Mouse (Mus musculus): ENCODE data around the gene Polk. TPM values are rescaled to one million over a fixed set of nuclear protein-coding genes. Genes with fewer than 3 reads are reported as not detected.

Gene Polk
- polyA plus RNA-seq, 1 experiment from 2014 or later, result 7.7 TPM

DNA sequence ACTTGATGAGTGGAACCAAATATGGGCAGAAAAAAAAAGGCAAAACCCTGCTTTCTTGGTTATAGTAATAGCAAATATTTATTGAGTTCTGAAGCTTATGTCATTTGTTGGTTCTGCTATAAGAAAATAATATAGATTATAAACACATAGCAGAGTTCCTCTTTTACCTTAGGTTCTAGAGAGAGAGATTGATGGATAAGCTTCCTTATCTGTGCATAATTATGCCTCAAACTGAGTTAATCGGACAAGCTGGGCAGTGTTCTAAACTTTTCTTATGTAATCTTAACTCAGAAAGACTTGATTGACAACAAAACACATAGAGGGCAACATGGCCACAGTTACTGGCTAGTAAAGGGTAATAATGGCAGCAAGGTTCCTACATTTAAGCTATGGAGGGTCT is 4.9 kb upstream of the Polk start:
- no peaks in the 10 kb centered on the region for H3K9me3 ChIP-seq
- peaks cover 7% of the 10 kb centered on the region; the same call in 1 of the 2 replicates for H3K4me1 ChIP-seq
- ATAC-seq (ENCODE audit: low FRiP score, low read depth), result no peak
- H3K36me3 ChIP-seq, result no peaks in the 10 kb centered on the region
- no peak overlapping the region for H3K4me3 ChIP-seq
- 92% methylated on average over 1 of the region's 1 CpGs for WGBS
- H3K4me2 ChIP-seq (replicated peaks), result no peak overlapping the region
- no peak overlapping the region for H3K9ac ChIP-seq
- no peak overlapping the region for H3K27ac ChIP-seq
- H3K27me3 ChIP-seq (replicated peaks), result no peaks in the 10 kb centered on the region

DNA sequence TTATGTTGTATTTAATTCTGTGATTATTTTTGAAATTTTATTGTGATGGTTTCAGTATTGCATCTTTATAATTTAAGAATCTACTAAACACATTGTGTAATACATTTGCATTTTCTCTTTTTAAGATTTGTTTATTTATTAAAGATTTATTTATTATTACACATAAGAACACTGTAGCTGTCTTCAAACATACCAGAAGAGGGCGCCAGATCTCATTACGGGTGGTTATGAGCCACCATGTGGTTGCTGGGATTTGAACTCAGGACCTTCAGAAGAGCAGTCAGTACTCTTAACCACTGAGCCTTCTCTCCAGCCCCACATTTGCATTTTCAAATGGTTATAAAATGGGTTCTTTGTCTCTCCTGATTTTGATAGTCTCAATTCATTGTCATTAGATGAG is 2.1 kb upstream of the Polk start:
- H3K4me2 ChIP-seq (replicated peaks), result no peak overlapping the region
- no peak for ATAC-seq (ENCODE audit: low FRiP score, low read depth)

DNA sequence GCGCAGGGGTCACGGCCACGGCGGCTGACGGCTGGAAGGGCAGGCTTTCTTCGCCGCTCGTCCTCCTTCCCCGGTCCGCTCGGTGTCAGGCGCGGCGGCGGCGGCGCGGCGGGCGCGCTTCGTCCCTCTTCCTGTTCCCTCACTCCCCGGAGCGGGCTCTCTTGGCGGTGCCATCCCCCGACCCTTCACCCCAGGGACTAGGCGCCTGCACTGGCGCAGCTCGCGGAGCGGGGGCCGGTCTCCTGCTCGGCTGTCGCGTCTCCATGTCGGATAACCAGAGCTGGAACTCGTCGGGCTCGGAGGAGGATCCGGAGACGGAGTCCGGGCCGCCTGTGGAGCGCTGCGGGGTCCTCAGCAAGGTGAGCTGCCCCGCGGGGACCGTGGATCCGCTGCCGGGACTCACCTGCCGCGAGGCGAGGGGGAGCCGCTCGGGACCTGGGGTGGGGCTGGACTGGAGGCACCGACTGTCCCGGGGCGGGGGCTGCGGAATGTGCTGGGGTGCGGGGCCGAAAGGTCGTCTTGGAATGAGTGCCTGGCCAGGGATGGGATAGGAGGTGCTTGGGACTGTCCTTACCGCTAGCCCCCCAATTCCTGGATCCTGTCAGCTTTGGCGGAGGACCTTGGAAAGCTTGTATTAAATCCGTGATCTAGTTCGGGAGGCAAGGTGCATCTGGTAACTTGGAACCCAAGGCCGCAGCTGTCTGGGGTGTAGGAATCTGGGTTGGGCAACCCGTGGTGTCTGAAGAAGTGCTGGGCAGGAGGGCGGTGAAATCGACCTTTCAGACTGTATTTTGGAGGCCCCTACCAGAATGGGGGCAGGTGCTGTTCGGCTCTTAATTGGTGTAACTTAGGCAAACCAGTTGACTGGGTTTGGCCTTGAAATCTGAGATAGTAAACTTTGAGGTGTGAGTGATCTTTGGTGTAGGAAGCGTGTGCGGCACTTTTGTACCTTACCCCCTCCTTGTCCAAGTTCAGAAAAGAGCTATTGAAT is 817 bp upstream of the Polk start:
- under 1% methylated on average over 73 of the region's 73 CpGs for WGBS
- peak; percentile 76 for ATAC-seq (ENCODE audit: low FRiP score, low read depth)
- H3K4me1 ChIP-seq, result peaks cover 7% of the 10 kb centered on the region; the same call in 1 of the 2 replicates

More for the DNA sequence above, 2.1 kb upstream of the Polk start:
- no peaks in the 10 kb centered on the region for H3K9me3 ChIP-seq
- no peak overlapping the region for H3K4me3 ChIP-seq
- 78% methylated on average over 2 of the region's 2 CpGs for WGBS
- H3K9ac ChIP-seq, result no peak overlapping the region
- no peak overlapping the region for H3K27ac ChIP-seq
- peaks cover 7% of the 10 kb centered on the region; the same call in 1 of the 2 replicates for H3K4me1 ChIP-seq
- no peaks in the 10 kb centered on the region for H3K27me3 ChIP-seq (replicated peaks)
- no peaks in the 10 kb centered on the region for H3K36me3 ChIP-seq

DNA sequence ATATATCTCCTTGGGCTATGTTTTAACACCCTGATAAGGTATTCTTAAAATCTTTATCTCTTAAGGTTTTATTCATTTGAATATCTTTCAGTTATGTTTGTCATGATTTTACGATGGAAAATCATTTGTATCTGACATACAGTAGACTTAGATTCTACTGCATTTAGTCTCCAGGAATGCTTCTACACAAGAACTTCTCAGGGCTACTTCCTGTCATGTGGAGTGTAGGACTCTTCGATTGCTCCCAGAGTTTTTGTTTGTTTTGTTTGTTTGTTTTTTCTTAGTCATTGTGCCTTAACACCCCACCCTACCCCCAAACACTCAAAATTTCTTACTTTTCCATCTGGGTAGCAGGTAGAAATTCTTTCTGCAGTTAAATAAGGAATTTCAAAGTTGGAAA is 998 bp downstream of the Polk start:
- Histone ChIP-seq H3K4me2 (replicated peaks) (peak overlapping the region; percentile 71), H3K36me3 (no peaks in the 10 kb centered on the region), H3K9me3 (no peaks in the 10 kb centered on the region), H3K27ac (no peak overlapping the region), H3K27me3 (replicated peaks) (no peaks in the 10 kb centered on the region), H3K9ac (no peak overlapping the region), H3K4me1 (peaks cover 7% of the 10 kb centered on the region; the same call in 1 of the 2 replicates), H3K4me3 (0 out of 2 replicates have a peak overlapping the region, but pooled peaks have one; percentile 13)
- ATAC-seq (ENCODE audit: low FRiP score, low read depth), result no peak
- WGBS, result 53% methylated on average over 2 of the region's 2 CpGs

More for the DNA sequence above, 817 bp upstream of the Polk start:
- Histone ChIP-seq H3K4me2 (replicated peaks) (peak overlapping the region; percentile 71), H3K27ac (peak overlapping the region; percentile 81), H3K9ac (peak overlapping the region; percentile 90), H3K27me3 (replicated peaks) (no peaks in the 10 kb centered on the region), H3K4me3 (peak overlapping the region; percentile 95), H3K36me3 (no peaks in the 10 kb centered on the region), H3K9me3 (no peaks in the 10 kb centered on the region)

DNA sequence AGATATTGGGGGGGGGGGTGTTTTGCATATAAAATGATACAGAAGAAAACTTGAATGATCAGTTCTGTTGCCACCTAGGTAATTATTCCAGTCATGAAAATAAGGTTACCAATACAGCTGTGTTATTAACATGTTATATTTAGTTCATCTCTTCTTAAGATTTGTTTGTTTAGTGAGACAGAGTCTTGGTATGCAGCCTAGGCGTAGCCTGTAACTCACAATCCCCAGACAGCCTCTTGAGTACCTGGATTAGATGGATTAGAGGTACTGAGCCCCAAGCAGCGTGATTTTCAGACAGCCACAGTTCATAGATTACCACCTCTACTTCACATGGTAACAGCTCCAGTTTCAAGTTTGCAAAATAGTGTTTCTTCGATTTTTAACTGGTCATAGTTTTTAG is 4.3 kb downstream of the Polk start:
- no peak for ATAC-seq (ENCODE audit: low FRiP score, low read depth)
- 90% methylated on average over 3 of the region's 3 CpGs for WGBS
- Histone ChIP-seq H3K9me3 (no peaks in the 10 kb centered on the region), H3K36me3 (no peaks in the 10 kb centered on the region), H3K4me1 (no peaks in the 10 kb centered on the region), H3K4me3 (no peak overlapping the region), H3K4me2 (replicated peaks) (no peak overlapping the region), H3K27ac (no peak overlapping the region), H3K27me3 (replicated peaks) (no peaks in the 10 kb centered on the region), H3K9ac (no peak overlapping the region)

DNA sequence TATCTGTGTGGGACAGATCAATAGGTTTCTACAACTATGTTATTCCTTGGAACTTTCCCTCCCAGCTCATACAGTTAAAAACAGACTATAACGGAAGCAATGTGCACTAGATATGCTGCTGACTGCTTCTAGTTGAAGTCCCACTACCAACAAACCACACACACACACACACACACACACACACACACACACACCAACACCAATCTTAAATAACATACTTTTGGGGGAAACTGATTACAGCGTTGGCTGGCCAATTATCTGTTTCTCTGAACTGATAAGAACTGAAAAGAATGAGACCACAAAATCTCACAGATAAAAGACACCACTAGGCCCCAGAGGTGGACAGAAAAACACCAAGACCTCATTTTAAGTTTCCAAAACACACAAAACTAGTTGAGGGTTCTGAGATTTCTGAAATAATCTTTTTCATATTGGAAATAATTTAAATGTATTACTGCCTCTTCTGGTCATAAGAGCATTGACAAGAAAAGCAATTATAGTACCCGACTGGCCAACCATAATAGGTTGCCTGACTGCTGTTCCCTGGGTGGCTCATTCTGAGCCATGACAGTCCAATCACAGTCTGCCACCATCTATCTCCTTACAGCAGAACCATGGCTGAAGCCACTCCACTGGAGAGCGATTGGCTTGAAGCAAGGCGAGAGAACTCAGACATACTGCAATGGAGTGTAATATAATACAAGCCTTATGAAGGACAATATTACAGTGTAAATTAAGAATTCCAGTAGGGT is 5.4 kb downstream of the Polk start:
- H3K4me2 ChIP-seq (replicated peaks), result no peak overlapping the region
- H3K36me3 ChIP-seq, result no peaks in the 10 kb centered on the region
- no peaks in the 10 kb centered on the region for H3K9me3 ChIP-seq
- H3K27me3 ChIP-seq (replicated peaks), result no peaks in the 10 kb centered on the region
- no peak overlapping the region for H3K4me3 ChIP-seq
- H3K4me1 ChIP-seq, result no peaks in the 10 kb centered on the region
- 94% methylated on average over 5 of the region's 5 CpGs for WGBS
- no peak overlapping the region for H3K9ac ChIP-seq
- H3K27ac ChIP-seq, result no peak overlapping the region
- ATAC-seq (ENCODE audit: low FRiP score, low read depth), result no peak

DNA sequence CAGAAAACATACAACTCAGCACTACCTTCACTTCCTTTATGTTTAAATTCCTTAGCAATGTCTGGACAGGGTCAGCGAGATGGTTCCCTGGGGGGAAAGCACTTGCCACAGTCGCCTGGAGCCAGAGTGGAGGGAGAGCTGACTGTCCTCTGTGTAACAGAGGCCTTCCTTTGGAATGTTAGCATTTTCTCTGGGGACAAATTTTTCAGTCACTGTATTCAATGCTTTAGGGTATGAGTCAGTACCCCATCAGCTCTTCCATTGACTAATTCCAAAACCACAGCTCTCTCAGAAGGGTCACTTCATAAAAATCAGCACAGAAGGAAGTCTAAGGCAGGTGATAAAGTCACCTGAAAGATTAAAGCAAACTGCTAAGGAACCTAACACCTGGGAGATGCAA is 8.6 kb downstream of the Polk start:
- 59% methylated on average over 2 of the region's 2 CpGs for WGBS

DNA sequence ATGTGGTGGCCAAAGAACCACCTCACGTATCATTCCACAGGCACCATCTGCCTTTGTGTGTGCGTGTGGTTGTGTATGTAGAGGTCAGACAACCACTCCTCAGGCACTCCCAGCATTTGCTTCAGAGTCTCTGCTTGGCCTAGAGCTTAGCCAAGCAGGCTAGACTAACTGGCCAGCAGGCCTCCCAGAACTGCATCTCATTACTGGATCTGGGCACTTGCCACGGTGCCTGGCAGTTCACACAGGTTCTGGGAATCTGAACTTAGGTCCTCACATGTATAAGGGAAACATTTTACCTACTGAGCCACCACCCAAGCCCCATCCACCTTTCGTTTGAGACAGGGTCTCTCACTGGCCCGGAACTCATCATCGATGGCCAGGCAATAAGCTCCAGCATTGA is 10.2 kb downstream of the Polk start:
- Histone ChIP-seq H3K9me3 (no peaks in the 10 kb centered on the region), H3K9ac (no peak overlapping the region), H3K27ac (no peak overlapping the region), H3K36me3 (no peaks in the 10 kb centered on the region), H3K4me3 (no peak overlapping the region), H3K4me1 (no peaks in the 10 kb centered on the region), H3K27me3 (replicated peaks) (no peaks in the 10 kb centered on the region), H3K4me2 (replicated peaks) (no peak overlapping the region)
- WGBS, result 88% methylated on average over 6 of the region's 6 CpGs
- ATAC-seq (ENCODE audit: low FRiP score, low read depth), result no peak

More for the DNA sequence above, 8.6 kb downstream of the Polk start:
- no peak overlapping the region for H3K4me3 ChIP-seq
- no peak overlapping the region for H3K4me2 ChIP-seq (replicated peaks)
- no peaks in the 10 kb centered on the region for H3K9me3 ChIP-seq
- H3K9ac ChIP-seq, result no peak overlapping the region
- H3K27me3 ChIP-seq (replicated peaks), result no peaks in the 10 kb centered on the region
- no peaks in the 10 kb centered on the region for H3K36me3 ChIP-seq
- no peak overlapping the region for H3K27ac ChIP-seq
- H3K4me1 ChIP-seq, result no peaks in the 10 kb centered on the region
- no peak for ATAC-seq (ENCODE audit: low FRiP score, low read depth)

DNA sequence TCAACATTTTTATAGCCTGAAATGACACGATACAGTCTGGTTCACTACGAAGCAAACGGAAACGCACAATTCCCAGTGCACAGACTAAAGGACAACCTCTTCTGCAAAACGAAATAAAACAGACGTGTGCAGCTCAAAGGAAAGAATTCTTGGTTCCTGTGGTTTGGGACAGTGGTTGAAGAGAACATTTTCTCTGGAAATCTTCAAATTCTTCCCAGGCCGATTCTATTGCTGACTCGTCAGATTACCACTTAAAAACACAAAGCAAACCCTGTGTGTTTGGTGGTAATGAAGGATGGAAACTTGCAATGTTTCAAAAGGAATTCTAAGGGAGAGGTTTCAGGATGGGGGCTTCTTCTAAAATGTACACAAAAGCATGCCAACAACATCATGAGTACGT is 12.3 kb downstream of the Polk start:
- no peak overlapping the region for H3K9ac ChIP-seq
- no peaks in the 10 kb centered on the region for H3K27me3 ChIP-seq (replicated peaks)
- H3K36me3 ChIP-seq, result no peaks in the 10 kb centered on the region
- 96% methylated on average over 9 of the region's 9 CpGs for WGBS
- H3K4me3 ChIP-seq, result no peak overlapping the region
- H3K4me1 ChIP-seq, result no peaks in the 10 kb centered on the region
- no peaks in the 10 kb centered on the region for H3K9me3 ChIP-seq
- no peak overlapping the region for H3K4me2 ChIP-seq (replicated peaks)
- no peak overlapping the region for H3K27ac ChIP-seq
- no peak for ATAC-seq (ENCODE audit: low FRiP score, low read depth)

DNA sequence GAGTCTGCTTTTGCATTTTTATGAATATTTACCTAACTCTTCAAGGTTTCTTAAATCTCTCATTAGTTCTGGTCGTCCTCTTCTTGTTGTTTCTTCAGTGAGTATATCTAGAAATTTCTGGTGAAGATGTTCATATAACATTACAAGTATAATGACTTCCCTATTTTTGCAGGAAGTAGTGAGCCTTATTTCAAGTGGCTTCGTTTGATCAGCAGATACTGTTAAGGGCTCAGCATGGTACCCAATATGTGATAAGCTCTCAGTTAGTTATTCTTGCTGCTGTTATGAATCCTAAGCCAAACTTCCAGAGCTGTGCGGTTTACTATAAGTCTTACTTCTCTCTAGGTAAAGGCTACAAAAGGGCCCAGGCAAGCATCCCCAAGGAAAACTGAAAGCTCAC is 12.8 kb downstream of the Polk start:
- WGBS, result 89% methylated on average over 3 of the region's 3 CpGs

DNA sequence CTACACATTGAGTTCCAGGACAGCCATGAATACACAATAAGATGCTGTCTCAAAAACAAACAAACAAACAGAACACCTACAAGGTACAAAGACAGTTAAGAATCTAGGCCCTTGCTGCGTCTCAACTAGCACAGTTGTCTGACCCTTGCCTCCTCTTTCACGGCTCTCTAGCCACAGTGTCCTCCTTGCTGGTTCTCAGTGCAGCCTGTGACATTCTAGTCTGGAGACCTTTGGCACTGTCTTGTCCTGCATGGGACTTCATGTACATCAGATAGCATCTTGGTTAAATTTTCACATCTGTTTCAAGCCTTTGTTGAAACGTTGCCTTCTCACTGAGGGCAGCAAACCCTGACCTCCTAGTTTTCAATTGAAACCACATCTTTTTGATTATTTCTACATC is 13.6 kb downstream of the Polk start:
- H3K9ac ChIP-seq, result no peak overlapping the region
- no peak for ATAC-seq (ENCODE audit: low FRiP score, low read depth)
- no peaks in the 10 kb centered on the region for H3K9me3 ChIP-seq
- no peak overlapping the region for H3K4me3 ChIP-seq
- no peak overlapping the region for H3K4me2 ChIP-seq (replicated peaks)
- no peak overlapping the region for H3K27ac ChIP-seq
- WGBS, result 94% methylated on average over 3 of the region's 3 CpGs
- no peaks in the 10 kb centered on the region for H3K27me3 ChIP-seq (replicated peaks)
- H3K4me1 ChIP-seq, result no peaks in the 10 kb centered on the region
- no peaks in the 10 kb centered on the region for H3K36me3 ChIP-seq

More for the DNA sequence above, 12.8 kb downstream of the Polk start:
- Histone ChIP-seq H3K4me2 (replicated peaks) (no peak overlapping the region), H3K9me3 (no peaks in the 10 kb centered on the region), H3K9ac (no peak overlapping the region), H3K36me3 (no peaks in the 10 kb centered on the region), H3K27me3 (replicated peaks) (no peaks in the 10 kb centered on the region), H3K27ac (no peak overlapping the region), H3K4me3 (no peak overlapping the region), H3K4me1 (no peaks in the 10 kb centered on the region)
- ATAC-seq (ENCODE audit: low FRiP score, low read depth), result no peak

DNA sequence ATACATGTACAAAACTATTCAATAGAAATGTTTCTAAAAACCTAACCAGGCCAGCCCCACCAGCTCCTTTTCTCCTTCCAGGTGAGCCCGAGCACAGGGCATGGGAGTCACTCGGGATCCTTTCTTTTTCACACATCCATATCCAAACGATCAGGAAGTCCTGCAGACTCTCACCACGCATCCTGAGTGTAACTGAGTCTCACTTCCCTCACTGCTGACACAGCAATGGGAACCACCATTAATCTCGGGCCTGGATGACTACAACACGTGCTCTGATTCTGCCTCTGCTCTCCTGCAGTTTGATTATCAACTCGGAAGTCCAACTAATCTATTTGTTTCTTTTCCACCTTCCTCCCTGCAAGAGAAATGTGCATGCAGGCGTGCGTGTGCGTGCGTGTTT is 14.5 kb downstream of the Polk start:
- Histone ChIP-seq H3K4me3 (no peak overlapping the region), H3K36me3 (no peaks in the 10 kb centered on the region), H3K9me3 (no peaks in the 10 kb centered on the region), H3K4me1 (no peaks in the 10 kb centered on the region), H3K9ac (no peak overlapping the region), H3K27ac (no peak overlapping the region), H3K27me3 (replicated peaks) (no peaks in the 10 kb centered on the region), H3K4me2 (replicated peaks) (no peak overlapping the region)
- 90% methylated on average over 11 of the region's 11 CpGs for WGBS
- ATAC-seq (ENCODE audit: low FRiP score, low read depth), result no peak
